Comparison of ENCODE assay signal across 16 mouse cellular contexts in genomic region chr3:81154420-81154819, GRCm38 (mm10).
"Had no signal": no experiment of that assay in that cellular context is flagged by ENCODE, and none has a peak within 500 bp of the region (broad histone marks: within the 10 kb centered on the region; RNA-seq: fewer than 3 reads in every experiment).

No protein-coding gene starts in this region.

- DNase-seq: cerebellum, adult 8-10 months; cerebellum, adult 9-10 months; cerebellum, adult 9-11 months; cerebellum, postnatal 10 days; cerebellum, postnatal 14 days; cerebellum, postnatal 25 days; cerebellum, postnatal 36 days; forebrain, postnatal 0 days; gastrocnemius, adult 2 months; gastrocnemius, postnatal 10 days; gastrocnemius, postnatal 14 days; gastrocnemius, postnatal 25 days; gastrocnemius, postnatal 36 days; heart, adult 11 months; heart, adult 18-20 months; heart, adult 2 months had no signal
